Mouse (Mus musculus) liver, embryonic 15.5 days (tissue): ENCODE data around the gene Plekha5. TPM values are rescaled to one million over a fixed set of nuclear protein-coding genes. Genes with fewer than 3 reads are reported as not detected.
"Not testable (repeated sequence)": the region's sequence is repeated elsewhere in the genome, so short reads cannot be mapped to it uniquely, and the experiment has no call there.

ENCODE experiments used
- ATAC-seq: fragments of 200-750 bp; cut with Nextera tagmentation; 2 replicates; pipeline ENCODE4 v1.8.0; 2017; ENCODE audit warnings: moderate number of reproducible peaks, mild to moderate bottlenecking, moderate library complexity; ENCODE audit not compliant: insufficient read depth
- H3K27ac ChIP-seq: fragments of 300-500 bp; sonication (generic); replicated peaks from 2 replicates; pipeline ENCODE4 v1.5.1; 2015; ENCODE audit warnings: mild to moderate bottlenecking, inconsistent platforms
- H3K27me3 ChIP-seq: fragments of 300-500 bp; sonication (generic); 2 replicates; pipeline ENCODE4 v1.6.1; 2015; ENCODE audit warnings: mild to moderate bottlenecking, inconsistent platforms
- H3K36me3 ChIP-seq: fragments of 300-500 bp; sonication (generic); replicated peaks from 2 replicates; pipeline ENCODE4 v1.6.1; 2015; ENCODE audit warnings: moderate library complexity, mild to moderate bottlenecking, inconsistent platforms
- H3K4me1 ChIP-seq: fragments of 300-500 bp; sonication (generic); replicated peaks from 2 replicates; pipeline ENCODE4 v1.6.1; 2015; ENCODE audit warnings: inconsistent platforms
- H3K4me2 ChIP-seq: fragments of 300-500 bp; sonication (generic); 2 replicates; pipeline ENCODE4 v1.6.1; 2015; ENCODE audit warnings: moderate library complexity, mild to moderate bottlenecking, inconsistent platforms
- H3K4me3 ChIP-seq: fragments of 300-500 bp; sonication (generic); replicated peaks from 2 replicates; pipeline ENCODE4 v1.5.1; 2015; ENCODE audit warnings: mild to moderate bottlenecking, inconsistent platforms
- H3K9ac ChIP-seq: fragments of 300-500 bp; sonication (generic); 2 replicates; pipeline ENCODE4 v1.6.1; 2015; ENCODE audit warnings: moderate library complexity, mild to moderate bottlenecking, inconsistent platforms
- H3K9me3 ChIP-seq: fragments of 300-500 bp; sonication (generic); replicated peaks from 2 replicates; pipeline ENCODE4 v1.6.1; 2016; ENCODE audit warnings: inconsistent platforms
- WGBS: fragments of 180-500 bp; shearing (Covaris S2); methylation state at CpG from one replicate; pipeline ENCODE4 v1.1.7; 2015; ENCODE audit warnings: mixed read lengths; ENCODE audit not compliant: insufficient replicate concordance; 5-methylcytosine and 5-hydroxymethylcytosine counted together
- polyA plus RNA-seq: library from polyadenylated mRNA; unstranded; fragments of >200 nt; fragmentation: Nextera tagmentation; extraction: Ambion mirVana; gene quantifications from 2 replicates; pipeline ENCODE4 v1.2.1, GENCODE M21; 2015

Plekha5 gene
- polyA plus RNA-seq, 1 experiment from 2014 or later = 4.0 TPM

GRCm38 (mm10) chr6:140578985-140579384 is 155.1 kb downstream of the Plekha5 start:
- H3K4me1 ChIP-seq, ATAC-seq, H3K27me3 ChIP-seq, H3K4me3 ChIP-seq, H3K27ac ChIP-seq, H3K4me2 ChIP-seq, H3K36me3 ChIP-seq, H3K9me3 ChIP-seq, H3K9ac ChIP-seq: not testable (repeated sequence)

GRCm38 (mm10) chr6:140580170-140580569 is 156.3 kb downstream of the Plekha5 start:
- H3K36me3 ChIP-seq = no peaks in the 10 kb centered on the region
- H3K4me2 ChIP-seq = no peak overlapping the region
- 36% methylated on average over 4 of the region's 4 CpGs for WGBS
- no peaks in the 10 kb centered on the region for H3K9me3 ChIP-seq
- H3K9ac ChIP-seq = no peak overlapping the region
- no peaks in the 10 kb centered on the region for H3K4me1 ChIP-seq
- ATAC-seq = no peak
- H3K4me3 ChIP-seq = no peak overlapping the region
- H3K27me3 ChIP-seq = no peaks in the 10 kb centered on the region
- H3K27ac ChIP-seq = no peak overlapping the region

- Histone ChIP-seq H3K4me3 (no peak overlapping the region), H3K4me1 (no peaks in the 10 kb centered on the region), H3K27me3 (no peaks in the 10 kb centered on the region), H3K4me2 (no peak overlapping the region), H3K9ac (no peak overlapping the region), H3K27ac (no peak overlapping the region), H3K36me3 (0 out of 2 replicates have a peak, but pooled peaks cover 13% of the 10 kb centered on the region), H3K9me3 (no peaks in the 10 kb centered on the region)
- ATAC-seq = no peak
- WGBS = 71% methylated on average over 8 of the region's 8 CpGs
Observed at GRCm38 (mm10) chr6:140586714-140587259, 162.9 kb downstream of the Plekha5 start.

DNA sequence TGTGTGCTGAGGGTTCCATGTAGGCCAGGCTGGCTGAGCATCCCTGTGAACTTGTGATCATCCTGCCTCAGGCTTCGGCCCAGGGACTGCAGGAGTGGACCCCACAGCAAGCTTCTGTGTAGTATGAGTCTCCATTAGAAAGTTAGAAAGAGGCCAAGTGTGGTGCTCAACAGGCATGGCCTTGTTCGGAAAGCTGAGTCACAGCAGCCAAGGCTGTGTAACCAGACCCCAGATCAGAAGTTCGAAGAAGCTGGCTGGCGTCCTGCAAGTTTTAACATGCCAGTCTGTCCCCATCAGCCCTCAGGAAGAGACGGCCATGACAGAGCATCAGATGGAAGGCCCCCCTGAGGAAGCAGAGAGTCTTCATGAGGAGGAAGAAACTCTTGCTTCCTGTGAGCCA is 167.5 kb downstream of the Plekha5 start:
- no peak for ATAC-seq

DNA sequence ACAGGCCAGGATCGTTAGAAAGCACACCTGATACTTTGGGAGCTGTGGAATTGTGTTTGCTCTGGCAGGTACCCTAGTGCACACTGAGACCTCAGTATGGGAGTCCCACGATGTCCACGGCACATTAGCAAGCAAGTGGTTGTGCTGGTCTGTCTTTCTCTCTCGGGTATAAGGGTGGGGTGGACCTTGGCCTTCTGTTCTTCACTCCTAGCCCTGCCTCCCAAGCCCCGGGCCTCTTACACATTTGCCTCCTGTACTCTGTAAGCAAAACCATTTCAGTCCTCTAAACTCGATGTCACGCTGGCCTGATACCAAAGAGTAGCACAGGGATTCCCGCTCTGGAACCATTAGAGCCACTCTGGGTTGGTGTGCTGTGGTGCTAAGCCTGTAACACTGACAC is 168.9 kb downstream of the Plekha5 start:
- H3K27ac ChIP-seq = no peak overlapping the region
- no peak overlapping the region for H3K4me3 ChIP-seq
- 0 out of 2 replicates have a peak, but pooled peaks cover 9% of the 10 kb centered on the region for H3K36me3 ChIP-seq
- 74% methylated on average over 8 of the region's 8 CpGs for WGBS
- no peaks in the 10 kb centered on the region for H3K27me3 ChIP-seq
- H3K4me2 ChIP-seq = no peak overlapping the region
- H3K9me3 ChIP-seq = no peaks in the 10 kb centered on the region
- no peak for ATAC-seq
- no peak overlapping the region for H3K9ac ChIP-seq
- no peaks in the 10 kb centered on the region for H3K4me1 ChIP-seq

More for the DNA sequence above, 167.5 kb downstream of the Plekha5 start:
- Histone ChIP-seq H3K27me3 (no peaks in the 10 kb centered on the region), H3K4me3 (no peak overlapping the region), H3K4me2 (no peak overlapping the region), H3K27ac (no peak overlapping the region), H3K4me1 (no peaks in the 10 kb centered on the region), H3K36me3 (0 out of 2 replicates have a peak, but pooled peaks cover 11% of the 10 kb centered on the region), H3K9ac (no peak overlapping the region), H3K9me3 (no peaks in the 10 kb centered on the region)
- WGBS = 73% methylated on average over 5 of the region's 5 CpGs

- H3K36me3 ChIP-seq = 0 out of 2 replicates have a peak, but pooled peaks cover 3% of the 10 kb centered on the region
- H3K4me2 ChIP-seq = no peak overlapping the region
- no peak overlapping the region for H3K4me3 ChIP-seq
- H3K9ac ChIP-seq = no peak overlapping the region
- ATAC-seq = peak; percentile 60
- WGBS = 74% methylated on average over 17 of the region's 17 CpGs
- no peak overlapping the region for H3K27ac ChIP-seq
- H3K27me3 ChIP-seq = no peaks in the 10 kb centered on the region
- no peaks in the 10 kb centered on the region for H3K9me3 ChIP-seq
- H3K4me1 ChIP-seq = no peaks in the 10 kb centered on the region
Observed at GRCm38 (mm10) chr6:140593420-140594170, 169.7 kb downstream of the Plekha5 start.

GRCm38 (mm10) chr6:140595551-140595950 is 171.7 kb downstream of the Plekha5 start:
- H3K9me3 ChIP-seq, ATAC-seq, H3K9ac ChIP-seq, H3K27me3 ChIP-seq, H3K4me3 ChIP-seq, H3K4me1 ChIP-seq, H3K27ac ChIP-seq, H3K4me2 ChIP-seq, H3K36me3 ChIP-seq: not testable (repeated sequence)
- 84% methylated on average over 6 of the region's 6 CpGs for WGBS

- Histone ChIP-seq H3K27me3 (no peaks in the 10 kb centered on the region), H3K4me3 (no peak overlapping the region), H3K4me1 (no peaks in the 10 kb centered on the region), H3K9me3 (no peaks in the 10 kb centered on the region), H3K27ac (no peak overlapping the region), H3K36me3 (no peaks in the 10 kb centered on the region), H3K4me2 (no peak overlapping the region), H3K9ac (no peak overlapping the region)
- ATAC-seq = no peak
- 84% methylated on average over 15 of the region's 15 CpGs for WGBS
Observed at GRCm38 (mm10) chr6:140597381-140598329, 173.8 kb downstream of the Plekha5 start.

- no peak overlapping the region for H3K9ac ChIP-seq
- H3K27ac ChIP-seq = no peak overlapping the region
- no peak overlapping the region for H3K4me2 ChIP-seq
- 62% methylated on average over 9 of the region's 9 CpGs for WGBS
- no peaks in the 10 kb centered on the region for H3K36me3 ChIP-seq
- H3K27me3 ChIP-seq = no peaks in the 10 kb centered on the region
- ATAC-seq = no peak
- H3K4me3 ChIP-seq = no peak overlapping the region
- no peaks in the 10 kb centered on the region for H3K4me1 ChIP-seq
- no peaks in the 10 kb centered on the region for H3K9me3 ChIP-seq
Observed at GRCm38 (mm10) chr6:140598516-140598915, 174.7 kb downstream of the Plekha5 start.

GRCm38 (mm10) chr6:140599337-140599736 is 175.5 kb downstream of the Plekha5 start:
- H3K9me3 ChIP-seq = no peaks in the 10 kb centered on the region
- H3K9ac ChIP-seq = no peak overlapping the region
- H3K27me3 ChIP-seq = no peaks in the 10 kb centered on the region
- ATAC-seq = no peak
- no peaks in the 10 kb centered on the region for H3K4me1 ChIP-seq
- H3K27ac ChIP-seq = no peak overlapping the region
- no peaks in the 10 kb centered on the region for H3K36me3 ChIP-seq
- WGBS = 77% methylated on average over 5 of the region's 5 CpGs
- H3K4me3 ChIP-seq = no peak overlapping the region
- no peak overlapping the region for H3K4me2 ChIP-seq

DNA sequence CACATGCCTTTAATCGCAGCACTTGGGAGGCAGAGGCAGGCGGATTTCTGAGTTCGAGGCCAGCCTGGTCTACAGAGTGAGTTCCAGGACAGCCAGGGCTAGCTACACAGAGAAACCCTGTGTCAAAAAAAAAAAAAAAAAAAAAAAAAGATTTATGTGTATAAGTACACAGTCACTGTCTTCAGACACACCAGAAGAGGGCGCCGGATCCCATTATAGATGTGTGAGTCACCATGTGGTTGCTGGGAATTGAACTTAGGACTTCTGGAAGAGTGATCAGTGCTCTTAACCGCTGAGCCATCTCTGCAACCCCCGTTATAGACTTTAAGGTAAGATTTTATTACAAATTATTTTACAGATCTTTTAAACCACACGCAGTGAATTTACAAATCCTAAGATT is 176.8 kb downstream of the Plekha5 start:
- H3K4me2 ChIP-seq, H3K9me3 ChIP-seq, H3K36me3 ChIP-seq, ATAC-seq, H3K4me1 ChIP-seq, H3K4me3 ChIP-seq, H3K27ac ChIP-seq, H3K27me3 ChIP-seq, H3K9ac ChIP-seq: not testable (repeated sequence)
- 68% methylated on average over 8 of the region's 8 CpGs for WGBS
